Mouse (Mus musculus): ENCODE data around the gene Dst. TPM values are rescaled to one million over a fixed set of nuclear protein-coding genes. Genes with fewer than 3 reads are reported as not detected.

Gene Dst
- total and polyA plus RNA-seq, 2 experiments from 2014 or later = 31.7 to 155 TPM

- no peak overlapping the region for H3K27ac ChIP-seq (ENCODE audit: low read depth, low read length)
- DNase-seq (ENCODE audit: low spot score) = peak; percentile 53
- peak overlapping the region; percentile 50 for H3K9ac ChIP-seq (replicated peaks; ENCODE audit: low read length, poor library complexity, severe bottlenecking)
- ATAC-seq (ENCODE audit: low FRiP score) = peak; percentile 57
- peak overlapping the region; percentile 73 for H3K4me2 ChIP-seq (ENCODE audit: low read depth, low read length, poor library complexity, severe bottlenecking)
- no peaks in the 10 kb centered on the region for H3K9me3 ChIP-seq (ENCODE audit: low read length)
- peaks cover 5% of the 10 kb centered on the region; the same call in 1 of the 2 replicates for H3K4me1 ChIP-seq (ENCODE audit: insufficient read depth, low read length)
- peak overlapping the region; percentile 38 for H3K4me3 ChIP-seq (ENCODE audit: low read depth, low read length)
- no peaks in the 10 kb centered on the region for H3K27me3 ChIP-seq (ENCODE audit: insufficient read depth, low read length)
- TF ChIP-seq CTCF (IDR thresholded peaks at IDR 0.05) = no peak
- H3K36me3 ChIP-seq (ENCODE audit: insufficient read depth, low read length) = no peaks in the 10 kb centered on the region
- WGBS = 2% methylated on average over 27 of the region's 28 CpGs
These were observed 328.3 kb downstream of the Dst start for GRCm38 (mm10) chr1:34236254-34236723.

DNA sequence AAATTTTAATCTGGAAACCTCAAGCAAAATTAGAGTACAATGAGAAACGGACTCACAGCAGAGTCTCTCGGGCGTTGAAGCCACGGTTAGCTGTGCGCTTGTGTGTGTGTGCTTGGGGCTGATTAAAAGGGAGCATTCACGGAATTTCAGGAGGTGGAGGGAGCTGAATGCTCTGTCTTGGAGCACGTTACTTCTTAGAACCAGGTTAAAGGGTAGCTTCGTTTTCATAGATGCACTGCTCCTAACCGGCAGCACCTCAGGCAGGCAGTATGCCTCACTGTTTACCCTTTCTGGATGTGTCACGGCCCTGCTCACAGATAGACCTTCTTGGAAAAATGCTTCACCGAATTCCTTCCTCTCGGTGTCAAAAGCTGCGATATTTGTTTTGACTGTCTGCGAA, 329.2 kb downstream of the Dst start:
- peak overlapping the region; percentile 38 for H3K4me3 ChIP-seq (ENCODE audit: low read depth, low read length)
- DNase-seq (ENCODE audit: low spot score) = no peak

GRCm38 (mm10) chr1:34237689-34238091, 329.7 kb downstream of the Dst start:
- H3K4me1 ChIP-seq (ENCODE audit: insufficient read depth, low read length) = peaks cover 5% of the 10 kb centered on the region; the same call in 1 of the 2 replicates
- H3K27ac ChIP-seq (ENCODE audit: low read depth, low read length) = no peak overlapping the region
- H3K27me3 ChIP-seq (ENCODE audit: insufficient read depth, low read length) = no peaks in the 10 kb centered on the region
- ATAC-seq (ENCODE audit: low FRiP score) (no peak), DNase-seq (ENCODE audit: low spot score) (no peak)
- peak overlapping the region; percentile 73 for H3K4me2 ChIP-seq (ENCODE audit: low read depth, low read length, poor library complexity, severe bottlenecking)
- H3K36me3 ChIP-seq (ENCODE audit: insufficient read depth, low read length) = 0 out of 2 replicates have a peak, but pooled peaks cover 4% of the 10 kb centered on the region
- H3K9ac ChIP-seq (replicated peaks; ENCODE audit: low read length, poor library complexity, severe bottlenecking) = no peak overlapping the region; the same call in 1 of the 2 replicates
- H3K4me3 ChIP-seq (ENCODE audit: low read depth, low read length) = no peak overlapping the region
- no peaks in the 10 kb centered on the region for H3K9me3 ChIP-seq (ENCODE audit: low read length)
- 26% methylated on average over 12 of the region's 12 CpGs for WGBS
- no peak for TF ChIP-seq CTCF (IDR thresholded peaks at IDR 0.05)

More for the DNA sequence above, 329.2 kb downstream of the Dst start:
- Histone ChIP-seq H3K36me3 (ENCODE audit: insufficient read depth, low read length) (no peaks in the 10 kb centered on the region), H3K4me1 (ENCODE audit: insufficient read depth, low read length) (peaks cover 5% of the 10 kb centered on the region; the same call in 1 of the 2 replicates), H3K27me3 (ENCODE audit: insufficient read depth, low read length) (no peaks in the 10 kb centered on the region), H3K9ac (replicated peaks; ENCODE audit: low read length, poor library complexity, severe bottlenecking) (no peak overlapping the region; the same call in 1 of the 2 replicates), H3K9me3 (ENCODE audit: low read length) (no peaks in the 10 kb centered on the region), H3K4me2 (ENCODE audit: low read depth, low read length, poor library complexity, severe bottlenecking) (peak overlapping the region; percentile 73), H3K27ac (ENCODE audit: low read depth, low read length) (no peak overlapping the region)
- no peak for TF ChIP-seq CTCF (IDR thresholded peaks at IDR 0.05)
- ATAC-seq (ENCODE audit: low FRiP score) = no peak
- 21% methylated on average over 14 of the region's 14 CpGs for WGBS

DNA sequence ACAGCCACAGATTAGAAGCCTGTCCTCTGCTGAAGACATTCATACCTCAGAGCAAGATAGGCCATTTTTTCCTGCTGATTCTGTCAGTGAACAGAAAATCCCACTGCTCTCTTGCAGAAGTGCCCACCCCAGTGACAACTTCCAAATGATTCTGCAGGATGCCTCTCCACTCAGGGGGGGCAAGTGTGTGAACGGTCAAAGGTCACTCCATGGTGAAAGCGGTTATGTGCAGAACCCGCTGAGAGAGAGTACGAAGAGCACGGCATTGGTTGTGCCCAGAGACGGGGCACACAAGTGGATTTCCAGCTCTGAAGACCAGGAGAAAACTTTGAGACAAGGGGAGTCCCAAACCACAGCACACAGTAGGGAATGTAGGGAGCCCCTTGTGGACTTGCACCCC, 330.2 kb downstream of the Dst start:
- Histone ChIP-seq H3K27ac (ENCODE audit: low read depth, low read length) (no peak overlapping the region), H3K9ac (replicated peaks; ENCODE audit: low read length, poor library complexity, severe bottlenecking) (no peak overlapping the region), H3K36me3 (ENCODE audit: insufficient read depth, low read length) (0 out of 2 replicates have a peak, but pooled peaks cover 6% of the 10 kb centered on the region), H3K9me3 (ENCODE audit: low read length) (no peaks in the 10 kb centered on the region), H3K27me3 (ENCODE audit: insufficient read depth, low read length) (no peaks in the 10 kb centered on the region), H3K4me2 (ENCODE audit: low read depth, low read length, poor library complexity, severe bottlenecking) (peak overlapping the region; percentile 73; the same call in 1 of the 2 replicates), H3K4me3 (ENCODE audit: low read depth, low read length) (no peak overlapping the region), H3K4me1 (ENCODE audit: insufficient read depth, low read length) (peaks cover 5% of the 10 kb centered on the region; the same call in 1 of the 2 replicates)
- no peak for ATAC-seq (ENCODE audit: low FRiP score)
- TF ChIP-seq CTCF (IDR thresholded peaks at IDR 0.05) = no peak
- WGBS = 34% methylated on average over 6 of the region's 6 CpGs
- DNase-seq (ENCODE audit: low spot score) = no peak

GRCm38 (mm10) chr1:34244678-34245077, 336.7 kb downstream of the Dst start:
- Histone ChIP-seq H3K4me2 (ENCODE audit: low read depth, low read length, poor library complexity, severe bottlenecking) (no peak overlapping the region), H3K9ac (replicated peaks; ENCODE audit: low read length, poor library complexity, severe bottlenecking) (no peak overlapping the region), H3K4me1 (ENCODE audit: insufficient read depth, low read length) (no peaks in the 10 kb centered on the region), H3K36me3 (ENCODE audit: insufficient read depth, low read length) (peaks cover 31% of the 10 kb centered on the region), H3K4me3 (ENCODE audit: low read depth, low read length) (no peak overlapping the region), H3K27me3 (ENCODE audit: insufficient read depth, low read length) (no peaks in the 10 kb centered on the region), H3K9me3 (ENCODE audit: low read length) (no peaks in the 10 kb centered on the region), H3K27ac (ENCODE audit: low read depth, low read length) (no peak overlapping the region)
- no peak for TF ChIP-seq CTCF (IDR thresholded peaks at IDR 0.05)
- WGBS = 85% methylated on average over 10 of the region's 10 CpGs
- DNase-seq (ENCODE audit: low spot score) (no peak), ATAC-seq (ENCODE audit: low FRiP score) (no peak)

- WGBS = 94% methylated on average over 15 of the region's 15 CpGs
- H3K36me3 ChIP-seq (ENCODE audit: insufficient read depth, low read length) = peaks cover 38% of the 10 kb centered on the region
- H3K4me1 ChIP-seq (ENCODE audit: insufficient read depth, low read length) = no peaks in the 10 kb centered on the region
- H3K4me3 ChIP-seq (ENCODE audit: low read depth, low read length) = no peak overlapping the region
- ATAC-seq (ENCODE audit: low FRiP score) (no peak), DNase-seq (ENCODE audit: low spot score) (no peak)
- H3K9ac ChIP-seq (replicated peaks; ENCODE audit: low read length, poor library complexity, severe bottlenecking) = no peak overlapping the region
- no peak overlapping the region for H3K27ac ChIP-seq (ENCODE audit: low read depth, low read length)
- TF ChIP-seq CTCF (IDR thresholded peaks at IDR 0.05) = no peak
- no peaks in the 10 kb centered on the region for H3K27me3 ChIP-seq (ENCODE audit: insufficient read depth, low read length)
- no peaks in the 10 kb centered on the region for H3K9me3 ChIP-seq (ENCODE audit: low read length)
- no peak overlapping the region for H3K4me2 ChIP-seq (ENCODE audit: low read depth, low read length, poor library complexity, severe bottlenecking)
These were observed 338.1 kb downstream of the Dst start for GRCm38 (mm10) chr1:34245951-34246641.

Data from midbrain, postnatal 0 days (tissue).